Mouse (Mus musculus): ENCODE data around the gene Olfr812. TPM values are rescaled to one million over a fixed set of nuclear protein-coding genes. Genes with fewer than 3 reads are reported as not detected.

Olfr812 gene
- total and polyA plus RNA-seq, 2 experiments from 2014 or later = not detected

DNA sequence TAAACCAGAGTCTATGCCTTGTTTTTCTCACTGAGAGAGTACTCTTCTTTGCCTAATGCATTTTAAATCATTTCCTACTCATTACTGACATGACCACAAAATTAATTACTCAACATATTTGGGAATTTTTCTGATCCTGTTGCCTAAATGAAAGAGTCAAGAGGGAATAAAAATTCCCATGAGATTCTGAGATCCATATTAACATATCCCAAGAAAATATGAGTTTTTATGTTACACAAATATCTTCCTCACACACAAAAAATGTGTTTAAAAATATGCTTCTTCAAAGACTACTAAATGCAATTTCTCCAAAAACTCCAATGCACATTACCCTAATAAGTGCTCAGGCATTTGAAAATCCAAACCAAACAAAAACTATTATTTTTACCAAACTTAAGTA, 51.1 kb downstream of the Olfr812 start, which contains the start of gene Olfr810:
Gene Olfr810, minus strand, starts transcription at position 101 of the 400 bp plus-strand sequence.
- no peaks in the 10 kb centered on the region for H3K4me1 ChIP-seq (ENCODE audit: insufficient read depth, low read length)
- no peak within 1 kb of the TSS for H3K4me2 ChIP-seq (ENCODE audit: low read depth, low read length)

More for the DNA sequence above, 51.1 kb downstream of the Olfr812 start, which contains the start of gene Olfr810:
- Histone ChIP-seq H3K9ac (replicated peaks; ENCODE audit: low read length) (no peak within 1 kb of the TSS), H3K4me3 (ENCODE audit: low read length) (no peak within 1 kb of the TSS), H3K36me3 (ENCODE audit: insufficient read depth, low read length) (no peaks in the 10 kb centered on the region), H3K9me3 (ENCODE audit: low read length) (no peaks in the 10 kb centered on the region), H3K27ac (no peak within 1 kb of the TSS), H3K27me3 (ENCODE audit: insufficient read depth, low read length) (no peaks in the 10 kb centered on the region)
- DNase-seq (ENCODE audit: low spot score) (no peak), ATAC-seq (no peak)
- TF ChIP-seq CTCF (IDR thresholded peaks at IDR 0.05; ENCODE audit: low read depth) = no peak

Other genes starting within 250 kb of the Olfr812 start
- not detected in 2 replicates for gene Olfr796, start 233.5 kb downstream of the Olfr812 start, total RNA-seq (2014; rRNA removed)
- gene Olfr796, start 233.5 kb downstream of the Olfr812 start, polyA plus RNA-seq (2015; fragmentation: Nextera tagmentation; extraction: Ambion mirVana) = not detected in 2 replicates
- gene Olfr798, start 218.2 kb downstream of the Olfr812 start, total RNA-seq (2014; rRNA removed) = not detected in 2 replicates
- not detected in 2 replicates for gene Olfr798, start 218.2 kb downstream of the Olfr812 start, polyA plus RNA-seq (2015; fragmentation: Nextera tagmentation; extraction: Ambion mirVana)
- gene Olfr799, start 208.6 kb downstream of the Olfr812 start, total RNA-seq (2014; rRNA removed) = not detected in 2 replicates
- gene Olfr799, start 208.6 kb downstream of the Olfr812 start, polyA plus RNA-seq (2015; fragmentation: Nextera tagmentation; extraction: Ambion mirVana) = not detected in 2 replicates
- gene Olfr800, start 188.4 kb downstream of the Olfr812 start, total RNA-seq (2014; rRNA removed) = not detected in 2 replicates
- not detected in 2 replicates for gene Olfr800, start 188.4 kb downstream of the Olfr812 start, polyA plus RNA-seq (2015; fragmentation: Nextera tagmentation; extraction: Ambion mirVana)
- not detected in 2 replicates for gene Olfr801, start 172.2 kb downstream of the Olfr812 start, total RNA-seq (2014; rRNA removed)
- not detected in 2 replicates for gene Olfr801, start 172.2 kb downstream of the Olfr812 start, polyA plus RNA-seq (2015; fragmentation: Nextera tagmentation; extraction: Ambion mirVana)
- not detected in 2 replicates for gene Olfr802, start 157.9 kb downstream of the Olfr812 start, total RNA-seq (2014; rRNA removed)
- gene Olfr802, start 157.9 kb downstream of the Olfr812 start, polyA plus RNA-seq (2015; fragmentation: Nextera tagmentation; extraction: Ambion mirVana) = 0.06 and 0.10 TPM in 2 replicates
- gene Olfr803, start 151.8 kb downstream of the Olfr812 start, total RNA-seq (2014; rRNA removed) = not detected in 2 replicates
- not detected in 2 replicates for gene Olfr803, start 151.8 kb downstream of the Olfr812 start, polyA plus RNA-seq (2015; fragmentation: Nextera tagmentation; extraction: Ambion mirVana)
- gene Olfr804, start 142.9 kb downstream of the Olfr812 start, total RNA-seq (2014; rRNA removed) = 0.26 TPM in 1 of 2 replicates, not detected in the other
- not detected in 2 replicates for gene Olfr804, start 142.9 kb downstream of the Olfr812 start, polyA plus RNA-seq (2015; fragmentation: Nextera tagmentation; extraction: Ambion mirVana)
- gene Olfr805, start 116.7 kb downstream of the Olfr812 start, total RNA-seq (2014; rRNA removed) = not detected in 2 replicates
- gene Olfr805, start 116.7 kb downstream of the Olfr812 start, polyA plus RNA-seq (2015; fragmentation: Nextera tagmentation; extraction: Ambion mirVana) = not detected in 2 replicates
- not detected in 2 replicates for gene Olfr806, start 104.2 kb downstream of the Olfr812 start, total RNA-seq (2014; rRNA removed)
- gene Olfr806, start 104.2 kb downstream of the Olfr812 start, polyA plus RNA-seq (2015; fragmentation: Nextera tagmentation; extraction: Ambion mirVana) = not detected in 2 replicates
- gene Olfr807, start 88.3 kb downstream of the Olfr812 start, total RNA-seq (2014; rRNA removed) = not detected in 2 replicates
- gene Olfr807, start 88.3 kb downstream of the Olfr812 start, polyA plus RNA-seq (2015; fragmentation: Nextera tagmentation; extraction: Ambion mirVana) = not detected in 2 replicates
- gene Olfr808, start 80.6 kb downstream of the Olfr812 start, total RNA-seq (2014; rRNA removed) = not detected in 2 replicates
- not detected in 2 replicates for gene Olfr808, start 80.6 kb downstream of the Olfr812 start, polyA plus RNA-seq (2015; fragmentation: Nextera tagmentation; extraction: Ambion mirVana)
- not detected in 2 replicates for gene Olfr809, start 71.5 kb downstream of the Olfr812 start, total RNA-seq (2014; rRNA removed)
- gene Olfr809, start 71.5 kb downstream of the Olfr812 start, polyA plus RNA-seq (2015; fragmentation: Nextera tagmentation; extraction: Ambion mirVana) = not detected in 2 replicates
- not detected in 2 replicates for gene Olfr810, start 51.2 kb downstream of the Olfr812 start, total RNA-seq (2014; rRNA removed)
- not detected in 2 replicates for gene Olfr810, start 51.2 kb downstream of the Olfr812 start, polyA plus RNA-seq (2015; fragmentation: Nextera tagmentation; extraction: Ambion mirVana)
- not detected in 2 replicates for gene Olfr811, start 41.7 kb downstream of the Olfr812 start, total RNA-seq (2014; rRNA removed)
- not detected in 2 replicates for gene Olfr811, start 41.7 kb downstream of the Olfr812 start, polyA plus RNA-seq (2015; fragmentation: Nextera tagmentation; extraction: Ambion mirVana)
- gene Olfr813, start 9.3 kb upstream of the Olfr812 start, total RNA-seq (2014; rRNA removed) = not detected in 2 replicates
- not detected in 2 replicates for gene Olfr813, start 9.3 kb upstream of the Olfr812 start, polyA plus RNA-seq (2015; fragmentation: Nextera tagmentation; extraction: Ambion mirVana)
- not detected in 2 replicates for gene Olfr814, start 33.8 kb upstream of the Olfr812 start, total RNA-seq (2014; rRNA removed)
- not detected in 2 replicates for gene Olfr814, start 33.8 kb upstream of the Olfr812 start, polyA plus RNA-seq (2015; fragmentation: Nextera tagmentation; extraction: Ambion mirVana)
- gene Olfr815, start 59.8 kb upstream of the Olfr812 start, total RNA-seq (2014; rRNA removed) = not detected in 2 replicates
- gene Olfr815, start 59.8 kb upstream of the Olfr812 start, polyA plus RNA-seq (2015; fragmentation: Nextera tagmentation; extraction: Ambion mirVana) = not detected in 2 replicates
- not detected in 2 replicates for gene Olfr816, start 69.5 kb upstream of the Olfr812 start, total RNA-seq (2014; rRNA removed)
- not detected in 2 replicates for gene Olfr816, start 69.5 kb upstream of the Olfr812 start, polyA plus RNA-seq (2015; fragmentation: Nextera tagmentation; extraction: Ambion mirVana)
- not detected in 2 replicates for gene Olfr818, start 103.0 kb upstream of the Olfr812 start, total RNA-seq (2014; rRNA removed)
- not detected in 2 replicates for gene Olfr818, start 103.0 kb upstream of the Olfr812 start, polyA plus RNA-seq (2015; fragmentation: Nextera tagmentation; extraction: Ambion mirVana)
- not detected in 2 replicates for gene Olfr819, start 121.2 kb upstream of the Olfr812 start, total RNA-seq (2014; rRNA removed)
- not detected in 2 replicates for gene Olfr819, start 121.2 kb upstream of the Olfr812 start, polyA plus RNA-seq (2015; fragmentation: Nextera tagmentation; extraction: Ambion mirVana)
- gene Olfr247, start 130.0 kb upstream of the Olfr812 start, total RNA-seq (2014; rRNA removed) = not detected in 2 replicates
- gene Olfr247, start 130.0 kb upstream of the Olfr812 start, polyA plus RNA-seq (2015; fragmentation: Nextera tagmentation; extraction: Ambion mirVana) = not detected in 2 replicates
- not detected in 2 replicates for gene Gm10310, start 139.0 kb upstream of the Olfr812 start, total RNA-seq (2014; rRNA removed)
- gene Gm10310, start 139.0 kb upstream of the Olfr812 start, polyA plus RNA-seq (2015; fragmentation: Nextera tagmentation; extraction: Ambion mirVana) = not detected in 2 replicates
- not detected in 2 replicates for gene Olfr820, start 166.5 kb upstream of the Olfr812 start, total RNA-seq (2014; rRNA removed)
- gene Olfr820, start 166.5 kb upstream of the Olfr812 start, polyA plus RNA-seq (2015; fragmentation: Nextera tagmentation; extraction: Ambion mirVana) = not detected in 2 replicates
- not detected in 2 replicates for gene Olfr821, start 184.3 kb upstream of the Olfr812 start, total RNA-seq (2014; rRNA removed)
- gene Olfr821, start 184.3 kb upstream of the Olfr812 start, polyA plus RNA-seq (2015; fragmentation: Nextera tagmentation; extraction: Ambion mirVana) = not detected in 2 replicates
- gene Olfr822, start 225.1 kb upstream of the Olfr812 start, total RNA-seq (2014; rRNA removed) = not detected in 2 replicates
- not detected in 2 replicates for gene Olfr822, start 225.1 kb upstream of the Olfr812 start, polyA plus RNA-seq (2015; fragmentation: Nextera tagmentation; extraction: Ambion mirVana)